Mouse (Mus musculus): ENCODE data around the gene Uvrag. TPM values are rescaled to one million over a fixed set of nuclear protein-coding genes. Genes with fewer than 3 reads are reported as not detected.

Uvrag gene
- total RNA-seq, 2 experiments from 2014 or later = 6.6 to 8.5 TPM

GRCm38 (mm10) chr7:99143244-99143643, 2.3 kb upstream of the Uvrag start:
- no peak for ATAC-seq (replicated peaks; ENCODE audit: low FRiP score, poor library complexity, severe bottlenecking)

GRCm38 (mm10) chr7:99141919-99142606, 1.1 kb upstream of the Uvrag start:
- no peak for ATAC-seq (replicated peaks; ENCODE audit: low FRiP score, poor library complexity, severe bottlenecking)

DNA sequence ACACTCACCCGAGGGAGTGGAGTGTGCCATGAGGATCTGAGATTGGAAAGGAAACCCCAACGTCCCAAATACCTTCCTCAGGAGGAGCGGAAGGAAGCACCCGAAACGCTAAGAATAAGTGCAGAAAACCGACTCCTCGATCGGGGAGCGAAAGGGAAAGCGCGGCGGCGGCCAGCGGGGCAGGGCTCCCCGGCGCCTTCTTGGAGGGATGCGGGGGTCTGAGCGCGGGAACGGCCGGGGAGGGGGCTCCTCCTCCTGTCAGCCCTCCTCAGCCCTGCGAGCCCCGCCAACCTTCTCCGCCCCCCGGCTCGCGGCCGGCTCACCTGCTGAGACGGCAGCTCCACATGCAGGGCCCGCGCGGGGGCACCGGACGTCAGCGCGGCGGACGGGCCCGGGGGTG, 430 bp downstream of the Uvrag start:
- ATAC-seq (replicated peaks; ENCODE audit: low FRiP score, poor library complexity, severe bottlenecking) = no peak

- ATAC-seq (replicated peaks; ENCODE audit: low FRiP score, poor library complexity, severe bottlenecking) = no peak
Measured at GRCm38 (mm10) chr7:99139841-99140491, 975 bp downstream of the Uvrag start.

- no peak for ATAC-seq (replicated peaks; ENCODE audit: low FRiP score, poor library complexity, severe bottlenecking)
Measured at GRCm38 (mm10) chr7:99137541-99137940, 3.4 kb downstream of the Uvrag start.

GRCm38 (mm10) chr7:99136789-99137188, 4.2 kb downstream of the Uvrag start:
- ATAC-seq (replicated peaks; ENCODE audit: low FRiP score, poor library complexity, severe bottlenecking) = no peak

DNA sequence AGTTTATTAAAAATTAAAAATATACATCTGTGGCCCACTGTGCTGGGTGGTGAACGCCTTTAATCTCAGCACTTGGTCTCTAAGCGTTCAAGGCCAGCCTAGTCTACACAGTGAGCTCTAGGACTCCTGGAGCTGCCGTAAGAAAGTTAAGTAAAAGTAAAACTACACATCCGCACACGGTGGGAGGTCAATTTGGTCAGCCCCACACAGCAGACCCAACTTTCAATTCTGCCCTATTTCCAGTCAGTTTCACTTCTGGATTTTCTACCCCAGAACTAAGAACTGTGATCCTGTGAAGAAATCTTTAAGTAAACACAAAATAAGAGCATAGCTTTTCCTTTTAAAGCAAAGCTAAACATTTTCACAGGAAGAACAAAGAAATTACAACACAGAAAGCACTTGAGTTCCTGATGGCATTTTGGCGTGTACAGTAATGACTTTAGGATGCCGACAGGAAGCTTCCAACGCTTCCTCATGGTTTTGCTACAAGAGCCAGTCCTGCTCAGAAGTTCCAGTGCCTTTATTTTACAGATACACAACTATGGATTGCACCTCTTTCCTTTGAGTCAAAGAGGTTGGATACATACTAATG, 7.0 kb downstream of the Uvrag start:
- no peak for ATAC-seq (replicated peaks; ENCODE audit: low FRiP score, poor library complexity, severe bottlenecking)

DNA sequence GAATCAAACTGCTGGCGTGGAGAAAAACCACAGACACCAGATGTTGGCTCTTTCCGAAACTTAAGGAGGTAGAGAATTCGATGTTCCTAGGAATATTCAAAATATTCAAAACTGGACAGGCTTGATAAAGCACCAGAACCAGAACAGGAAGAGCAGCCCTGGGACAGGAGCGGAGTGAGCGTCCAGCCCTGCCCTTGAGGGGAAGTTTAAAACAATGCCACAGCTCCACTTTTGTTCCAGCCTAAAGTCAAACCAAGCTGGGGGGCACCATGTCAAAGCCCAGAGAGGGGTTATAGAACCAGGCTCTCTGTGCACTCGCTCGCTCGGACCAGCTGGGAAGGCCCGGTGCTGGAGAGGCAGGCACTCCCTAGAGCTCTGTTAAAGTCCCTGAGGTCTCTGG, 8.3 kb downstream of the Uvrag start:
- no peak for ATAC-seq (replicated peaks; ENCODE audit: low FRiP score, poor library complexity, severe bottlenecking)

DNA sequence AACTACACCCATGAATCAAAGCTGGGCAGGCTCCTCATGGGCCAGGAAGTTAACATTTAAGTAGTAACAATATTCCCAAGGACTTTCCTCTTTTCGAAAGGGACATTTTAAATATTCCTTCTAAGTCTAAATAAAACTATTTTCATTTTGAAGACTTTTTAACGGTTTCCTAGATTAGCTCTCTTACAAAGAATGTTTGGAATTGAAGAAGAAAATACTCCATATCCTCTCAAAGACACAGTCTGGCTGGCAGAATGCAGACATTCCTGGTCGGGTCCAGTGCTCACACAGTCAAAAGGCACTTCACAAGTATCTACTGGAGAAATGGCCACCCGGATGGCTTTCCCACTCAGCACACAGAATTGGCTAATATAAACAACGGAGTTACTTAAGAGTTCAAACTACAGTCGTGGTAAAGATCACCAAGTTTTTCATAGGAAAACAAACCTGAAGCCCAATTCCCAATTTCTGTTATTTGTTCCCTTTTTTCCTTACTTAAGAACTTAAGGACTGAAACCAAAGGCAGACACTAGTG, 9.1 kb downstream of the Uvrag start:
- no peak for ATAC-seq (replicated peaks; ENCODE audit: low FRiP score, poor library complexity, severe bottlenecking)

- no peak for ATAC-seq (replicated peaks; ENCODE audit: low FRiP score, poor library complexity, severe bottlenecking)
Measured at GRCm38 (mm10) chr7:99128965-99129364, 12.0 kb downstream of the Uvrag start.

DNA sequence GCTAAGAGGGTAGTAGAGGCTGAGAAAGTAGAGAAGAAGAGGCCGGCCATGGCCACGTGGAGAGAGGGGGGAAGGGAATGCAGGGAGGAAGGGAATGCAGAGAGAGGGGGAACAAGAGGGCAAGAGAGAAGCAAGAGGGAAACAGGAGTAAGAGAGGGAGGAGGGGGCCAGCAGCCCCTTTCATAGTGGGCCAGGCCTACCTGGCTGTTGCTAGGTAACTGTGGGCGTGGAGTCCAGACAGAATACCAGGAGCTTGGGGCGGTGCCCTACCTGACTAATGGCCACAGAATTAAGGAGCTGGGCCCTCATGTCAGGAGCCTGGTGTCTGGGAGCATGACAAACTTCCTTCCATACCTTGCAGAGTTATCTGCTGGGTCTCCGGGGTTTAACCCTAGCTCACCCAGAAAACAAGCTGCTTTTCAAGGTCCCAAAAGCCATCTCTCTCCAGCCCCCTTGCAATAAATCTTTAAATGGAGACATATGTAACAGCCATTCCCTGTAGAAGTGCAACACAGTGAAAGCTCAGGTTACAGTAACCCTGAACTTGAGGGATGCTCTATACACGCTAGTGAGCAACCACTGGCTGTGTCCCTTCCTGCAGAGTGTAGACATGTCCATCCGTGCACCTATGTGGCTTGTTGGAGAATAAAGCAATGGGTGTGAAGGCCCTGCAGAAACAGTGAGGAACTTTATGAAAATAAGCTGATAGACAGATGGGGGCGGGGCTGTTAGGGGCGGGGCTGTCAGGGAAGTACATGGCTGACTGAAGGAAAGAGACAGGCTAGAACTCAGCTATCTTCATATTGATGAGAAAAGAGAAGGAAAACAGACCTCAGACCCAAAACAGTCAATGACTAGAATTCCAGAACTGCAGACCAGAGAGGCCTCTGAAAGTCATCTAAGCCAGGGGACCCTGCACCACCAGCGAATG, 12.7 kb downstream of the Uvrag start:
- ATAC-seq (replicated peaks; ENCODE audit: low FRiP score, poor library complexity, severe bottlenecking) = no peak

DNA sequence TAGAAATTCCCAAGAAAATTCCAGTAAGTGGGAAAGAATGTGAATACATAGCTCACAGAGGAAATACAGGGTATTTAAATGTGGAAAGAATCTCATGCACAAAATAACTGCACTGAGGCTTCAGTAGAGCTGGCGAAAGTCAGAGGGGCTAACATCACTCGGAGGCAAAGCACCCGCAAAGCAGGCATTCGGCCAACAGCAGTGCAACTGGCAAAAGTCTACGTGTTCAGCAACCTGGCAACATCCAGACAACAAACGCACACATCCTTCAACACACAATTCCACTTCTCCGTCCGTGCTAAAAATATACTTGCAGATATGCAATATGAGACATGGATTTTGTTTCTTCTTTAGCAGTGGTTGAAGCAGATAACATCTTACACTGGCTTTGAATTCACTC, 14.9 kb downstream of the Uvrag start:
- no peak for ATAC-seq (replicated peaks; ENCODE audit: low FRiP score, poor library complexity, severe bottlenecking)

DNA sequence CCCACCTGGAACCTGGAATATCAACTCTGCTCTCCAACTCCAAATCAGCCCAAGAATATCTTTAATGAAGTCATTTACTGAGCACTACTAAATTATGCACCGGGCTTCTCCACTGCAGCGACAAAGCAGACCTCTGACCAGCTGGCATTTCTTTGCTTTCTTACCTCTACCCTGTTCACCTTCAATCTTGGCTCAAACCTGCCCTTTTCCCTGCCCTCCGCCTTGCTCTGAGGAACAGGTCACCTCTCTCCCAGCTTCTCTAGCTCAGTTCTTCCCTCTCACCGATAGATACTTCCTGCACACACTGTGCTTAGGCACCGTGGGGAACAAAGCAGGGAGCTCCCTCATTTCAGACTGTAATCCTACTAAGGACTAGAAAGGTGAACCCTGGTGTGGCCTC, 18.3 kb downstream of the Uvrag start:
- no peak for ATAC-seq (replicated peaks; ENCODE audit: low FRiP score, poor library complexity, severe bottlenecking)

DNA sequence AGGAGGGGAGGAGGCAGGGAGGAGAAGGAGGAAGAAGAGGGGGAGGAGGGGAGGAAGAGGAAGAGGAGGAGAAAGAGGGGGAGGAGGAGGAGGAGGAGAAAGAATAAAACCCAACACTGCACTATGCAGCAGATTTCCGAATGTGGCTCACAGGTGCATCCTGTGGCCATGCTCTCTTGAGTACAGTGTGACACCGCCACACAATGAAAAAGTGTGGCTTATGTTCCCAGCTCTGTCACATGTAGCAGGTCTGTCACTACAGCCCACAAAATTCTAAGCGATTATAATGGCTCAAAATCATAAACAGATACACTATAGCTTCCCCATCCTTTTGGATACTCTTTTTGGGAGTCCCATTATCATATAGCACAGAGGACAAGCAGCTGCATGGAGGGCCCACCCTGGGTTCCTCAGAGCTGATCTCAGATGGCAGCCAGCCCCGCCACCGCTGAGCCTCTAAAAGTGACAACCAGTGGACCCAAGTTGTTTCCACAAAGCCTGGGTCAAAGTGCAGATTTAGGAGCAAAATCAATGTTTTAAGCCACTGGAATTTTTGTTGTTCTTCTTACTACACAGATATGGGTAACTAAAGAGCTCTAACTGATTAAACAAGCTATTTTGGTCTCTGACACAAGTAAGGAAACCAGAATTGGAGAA, 19.9 kb downstream of the Uvrag start:
- ATAC-seq (replicated peaks; ENCODE audit: low FRiP score, poor library complexity, severe bottlenecking) = no peak

- no peak for ATAC-seq (replicated peaks; ENCODE audit: low FRiP score, poor library complexity, severe bottlenecking)
Measured at GRCm38 (mm10) chr7:99120082-99120481, 20.9 kb downstream of the Uvrag start.

- no peak for ATAC-seq (replicated peaks; ENCODE audit: low FRiP score, poor library complexity, severe bottlenecking)
Measured at GRCm38 (mm10) chr7:99116781-99117180, 24.2 kb downstream of the Uvrag start.

DNA sequence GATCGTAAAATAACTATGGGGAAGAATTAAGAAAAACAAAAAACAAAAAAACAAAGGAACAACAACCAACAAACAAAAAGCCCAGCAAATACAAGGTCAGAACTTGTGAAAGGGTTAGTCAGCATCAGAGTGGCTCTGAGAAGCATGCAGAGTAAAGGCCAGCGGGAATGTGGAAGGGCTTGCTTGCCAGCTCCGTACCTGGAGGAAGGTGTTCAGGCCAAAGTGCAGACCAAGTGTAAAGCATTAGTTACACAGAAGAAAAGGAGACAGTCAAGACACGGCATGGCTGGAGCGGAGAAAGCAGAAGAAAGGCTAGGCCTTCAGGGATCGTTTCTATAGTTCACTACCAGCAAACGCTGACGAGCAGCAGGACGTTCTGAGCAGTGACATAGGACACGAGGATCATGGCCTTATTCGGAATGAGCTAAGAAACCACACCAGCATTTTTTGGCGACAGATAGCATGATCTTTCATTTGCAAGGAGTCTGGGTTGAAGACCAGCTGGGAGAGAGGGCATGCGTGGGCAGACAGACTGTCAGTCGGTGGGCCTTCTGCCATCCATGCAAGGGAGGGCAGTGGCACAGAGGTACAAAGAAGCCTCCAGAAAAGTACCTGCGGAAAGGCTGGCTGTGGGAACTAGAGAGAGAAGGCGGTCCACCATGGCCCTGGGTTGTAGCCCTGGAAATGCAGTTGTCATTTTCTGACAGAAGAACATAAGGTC, 26.8 kb downstream of the Uvrag start:
- no peak for ATAC-seq (replicated peaks; ENCODE audit: low FRiP score, poor library complexity, severe bottlenecking)

GRCm38 (mm10) chr7:99107566-99107965, 33.4 kb downstream of the Uvrag start:
- ATAC-seq (replicated peaks; ENCODE audit: low FRiP score, poor library complexity, severe bottlenecking) = no peak

- no peak for ATAC-seq (replicated peaks; ENCODE audit: low FRiP score, poor library complexity, severe bottlenecking)
Measured at GRCm38 (mm10) chr7:99106714-99107270, 34.1 kb downstream of the Uvrag start.
